Mouse (Mus musculus) kidney, embryonic 16.5 days (tissue): ENCODE results near the gene Mis18a. TPM values are rescaled to one million over a fixed set of nuclear protein-coding genes. Genes with fewer than 3 reads are reported as not detected.

Experiments used
- ATAC-seq: fragments of 200-750 bp; cut with Nextera tagmentation; 2 replicates; pipeline ENCODE4 v1.8.0; 2017; ENCODE audit warnings: moderate TSS enrichment; ENCODE audit not compliant: low FRiP score, low TSS enrichment
- H3K27ac ChIP-seq: fragments of 300-500 bp; sonication (generic); 2 replicates; pipeline ENCODE4 v1.5.1; 2014; ENCODE audit warnings: low read length
- H3K27me3 ChIP-seq: fragments of 300-500 bp; sonication (generic); 2 replicates; pipeline ENCODE4 v1.6.1; 2014; ENCODE audit warnings: low read length, control low read depth, mixed read lengths; ENCODE audit not compliant: insufficient read depth
- H3K36me3 ChIP-seq: fragments of 300-500 bp; sonication (generic); 2 replicates; pipeline ENCODE4 v1.6.1; 2014; ENCODE audit warnings: low read length, control low read depth, mixed read lengths; ENCODE audit not compliant: insufficient read depth
- H3K4me1 ChIP-seq: fragments of 300-500 bp; sonication (generic); 2 replicates; pipeline ENCODE4 v1.6.1; 2014; ENCODE audit warnings: low read length, control low read depth, mixed read lengths; ENCODE audit not compliant: insufficient read depth
- H3K4me2 ChIP-seq: fragments of 300-500 bp; sonication (generic); replicated peaks from 2 replicates; pipeline ENCODE4 v1.6.1; 2014; ENCODE audit warnings: low read depth, low read length
- H3K4me3 ChIP-seq: fragments of 300-500 bp; sonication (generic); 2 replicates; pipeline ENCODE4 v1.5.1; 2014; ENCODE audit warnings: mild to moderate bottlenecking, low read length
- H3K9ac ChIP-seq: fragments of 300-500 bp; sonication (generic); replicated peaks from 2 replicates; pipeline ENCODE4 v1.6.1; 2014; ENCODE audit warnings: low read length
- H3K9me3 ChIP-seq: fragments of 300-500 bp; sonication (generic); 2 replicates; pipeline ENCODE4 v1.6.1; 2016; ENCODE audit warnings: low read length, control low read depth
- WGBS: fragments of 180-500 bp; shearing (Covaris S2); extraction: QIAGEN DNeasy Blood & Tissue Kit; methylation state at CpG from one replicate; pipeline ENCODE4 v1.1.7; 2014; 5-methylcytosine and 5-hydroxymethylcytosine counted together
- polyA plus RNA-seq: library from polyadenylated mRNA; unstranded; fragments of >200 nt; fragmentation: Nextera tagmentation; extraction: Ambion mirVana; gene quantifications from 2 replicates; pipeline ENCODE4 v1.2.1, GENCODE M21; 2015

The Mis18a gene
- polyA plus RNA-seq, 1 experiment from 2014 or later, result 64.9 TPM

- Histone ChIP-seq H3K27ac (no peak overlapping the region), H3K27me3 (no peaks in the 10 kb centered on the region), H3K9ac (no peak overlapping the region), H3K4me3 (no peak overlapping the region), H3K4me1 (peaks cover 12% of the 10 kb centered on the region; the same call in 1 of the 2 replicates), H3K4me2 (no peak overlapping the region), H3K9me3 (no peaks in the 10 kb centered on the region), H3K36me3 (no peaks in the 10 kb centered on the region)
- peak; percentile 63; the same call in 1 of the 2 replicates for ATAC-seq
- 53% methylated on average over 12 of the region's 12 CpGs for WGBS
Measured at GRCm38 (mm10) chr16:90687687-90688263, 39.4 kb downstream of the Mis18a start.

- Histone ChIP-seq H3K4me2 (no peak overlapping the region), H3K27me3 (no peaks in the 10 kb centered on the region), H3K4me1 (peaks cover 12% of the 10 kb centered on the region; the same call in 1 of the 2 replicates), H3K9me3 (no peaks in the 10 kb centered on the region), H3K36me3 (no peaks in the 10 kb centered on the region), H3K27ac (no peak overlapping the region), H3K4me3 (no peak overlapping the region), H3K9ac (no peak overlapping the region)
- ATAC-seq, result peak; percentile 20; the same call in 1 of the 2 replicates
- WGBS, result 23% methylated on average over 4 of the region's 5 CpGs
Measured at GRCm38 (mm10) chr16:90687011-90687410, 40.2 kb downstream of the Mis18a start.

GRCm38 (mm10) chr16:90684092-90684491, 43.1 kb downstream of the Mis18a start:
- Histone ChIP-seq H3K4me2 (no peak overlapping the region), H3K4me1 (peaks cover 12% of the 10 kb centered on the region; the same call in 1 of the 2 replicates), H3K36me3 (no peaks in the 10 kb centered on the region), H3K27me3 (no peaks in the 10 kb centered on the region), H3K27ac (no peak overlapping the region), H3K4me3 (no peak overlapping the region), H3K9me3 (no peaks in the 10 kb centered on the region; the same call in 1 of the 2 replicates), H3K9ac (no peak overlapping the region)
- peak; percentile 71; the same call in 1 of the 2 replicates for ATAC-seq
- WGBS, result 51% methylated on average over 5 of the region's 5 CpGs

GRCm38 (mm10) chr16:90679984-90680383, 47.2 kb downstream of the Mis18a start:
- Histone ChIP-seq H3K4me3 (no peak overlapping the region), H3K4me1 (peaks cover 10% of the 10 kb centered on the region), H3K4me2 (no peak overlapping the region), H3K36me3 (no peaks in the 10 kb centered on the region), H3K27me3 (no peaks in the 10 kb centered on the region), H3K9ac (no peak overlapping the region), H3K27ac (no peak overlapping the region), H3K9me3 (peaks cover 3% of the 10 kb centered on the region; the same call in 1 of the 2 replicates)
- 85% methylated on average over 16 of the region's 16 CpGs for WGBS
- no peak for ATAC-seq

GRCm38 (mm10) chr16:90678820-90679219, 48.4 kb downstream of the Mis18a start:
- Histone ChIP-seq H3K27me3 (no peaks in the 10 kb centered on the region), H3K9me3 (peaks cover 3% of the 10 kb centered on the region; the same call in 1 of the 2 replicates), H3K36me3 (no peaks in the 10 kb centered on the region), H3K9ac (no peak overlapping the region), H3K4me3 (no peak overlapping the region), H3K27ac (no peak overlapping the region), H3K4me2 (no peak overlapping the region), H3K4me1 (peaks cover 10% of the 10 kb centered on the region)
- ATAC-seq, result no peak
- 96% methylated on average over 3 of the region's 3 CpGs for WGBS

GRCm38 (mm10) chr16:90676920-90677574, 50.2 kb downstream of the Mis18a start:
- 13% methylated on average over 20 of the region's 20 CpGs for WGBS
- H3K27me3 ChIP-seq, result no peaks in the 10 kb centered on the region
- ATAC-seq, result peak; percentile 88
- H3K4me1 ChIP-seq, result peaks cover 10% of the 10 kb centered on the region
- peaks cover 3% of the 10 kb centered on the region; the same call in 1 of the 2 replicates for H3K9me3 ChIP-seq
- H3K4me2 ChIP-seq, result peak overlapping the region; percentile 8; the same call in 1 of the 2 replicates
- no peaks in the 10 kb centered on the region for H3K36me3 ChIP-seq
- H3K4me3 ChIP-seq, result no peak overlapping the region
- H3K9ac ChIP-seq, result no peak overlapping the region
- H3K27ac ChIP-seq, result no peak overlapping the region

- no peak overlapping the region for H3K4me3 ChIP-seq
- peaks cover 10% of the 10 kb centered on the region for H3K4me1 ChIP-seq
- H3K36me3 ChIP-seq, result no peaks in the 10 kb centered on the region
- ATAC-seq, result no peak
- no peak overlapping the region for H3K27ac ChIP-seq
- H3K9me3 ChIP-seq, result peaks cover 3% of the 10 kb centered on the region; the same call in 1 of the 2 replicates
- H3K4me2 ChIP-seq, result no peak overlapping the region
- no peak overlapping the region for H3K9ac ChIP-seq
- 96% methylated on average over 6 of the region's 6 CpGs for WGBS
- no peaks in the 10 kb centered on the region for H3K27me3 ChIP-seq
Measured at GRCm38 (mm10) chr16:90674651-90675050, 52.6 kb downstream of the Mis18a start.

- no peak overlapping the region for H3K4me2 ChIP-seq
- H3K9me3 ChIP-seq, result no peaks in the 10 kb centered on the region
- H3K4me1 ChIP-seq, result peaks cover 10% of the 10 kb centered on the region
- H3K4me3 ChIP-seq, result no peak overlapping the region
- no peaks in the 10 kb centered on the region for H3K36me3 ChIP-seq
- H3K9ac ChIP-seq, result no peak overlapping the region
- no peak for ATAC-seq
- 80% methylated on average over 21 of the region's 21 CpGs for WGBS
- no peak overlapping the region for H3K27ac ChIP-seq
- H3K27me3 ChIP-seq, result no peaks in the 10 kb centered on the region
Measured at GRCm38 (mm10) chr16:90673507-90674354, 53.5 kb downstream of the Mis18a start.
